Mouse (Mus musculus): ENCODE results near the gene Pipox. TPM values are rescaled to one million over a fixed set of nuclear protein-coding genes. Genes with fewer than 3 reads are reported as not detected.

The Pipox gene
- polyA plus RNA-seq, 1 experiment: not detected

GRCm38 (mm10) chr11:77913505-77913904, 19.6 kb upstream of the Pipox start:
- Histone ChIP-seq H3K4me1 (ENCODE audit: control insufficient read depth) (no peaks in the 10 kb centered on the region), H3K4me3 (replicated peaks) (no peak overlapping the region), H3K27me3 (ENCODE audit: control insufficient read depth) (peaks cover 64% of the 10 kb centered on the region), H3K36me3 (ENCODE audit: control insufficient read depth) (no peaks in the 10 kb centered on the region), H3K9me3 (ENCODE audit: control insufficient read depth, low read length) (no peaks in the 10 kb centered on the region)
- TF ChIP-seq GATA1 (IDR thresholded peaks at IDR 0.05; ENCODE audit: low read length) (no peak), TAL1 (IDR thresholded peaks at IDR 0.05; ENCODE audit: low read length) (no peak)

GRCm38 (mm10) chr11:77909776-77910175, 15.9 kb upstream of the Pipox start:
- Histone ChIP-seq H3K9me3 (ENCODE audit: control insufficient read depth, low read length) (no peaks in the 10 kb centered on the region), H3K27me3 (ENCODE audit: control insufficient read depth) (peaks cover 62% of the 10 kb centered on the region), H3K4me1 (ENCODE audit: control insufficient read depth) (no peaks in the 10 kb centered on the region), H3K4me3 (replicated peaks) (no peak overlapping the region), H3K36me3 (ENCODE audit: control insufficient read depth) (no peaks in the 10 kb centered on the region)
- TF ChIP-seq GATA1 (IDR thresholded peaks at IDR 0.05; ENCODE audit: low read length): no peak
- TF ChIP-seq TAL1 (IDR thresholded peaks at IDR 0.05; ENCODE audit: low read length): no peak

- Histone ChIP-seq H3K27me3 (ENCODE audit: control insufficient read depth) (peaks cover 58% of the 10 kb centered on the region), H3K36me3 (ENCODE audit: control insufficient read depth) (no peaks in the 10 kb centered on the region), H3K9me3 (ENCODE audit: control insufficient read depth, low read length) (no peaks in the 10 kb centered on the region), H3K4me1 (ENCODE audit: control insufficient read depth) (no peaks in the 10 kb centered on the region), H3K4me3 (replicated peaks) (no peak overlapping the region)
- no peak for TF ChIP-seq TAL1 (IDR thresholded peaks at IDR 0.05; ENCODE audit: low read length)
- no peak for TF ChIP-seq GATA1 (IDR thresholded peaks at IDR 0.05; ENCODE audit: low read length)
Measured at GRCm38 (mm10) chr11:77909376-77909775, 15.5 kb upstream of the Pipox start.

GRCm38 (mm10) chr11:77908468-77908867, 14.6 kb upstream of the Pipox start:
- no peak overlapping the region for H3K4me3 ChIP-seq (replicated peaks)
- no peak for TF ChIP-seq GATA1 (IDR thresholded peaks at IDR 0.05; ENCODE audit: low read length)
- TF ChIP-seq TAL1 (IDR thresholded peaks at IDR 0.05; ENCODE audit: low read length): no peak
- no peaks in the 10 kb centered on the region for H3K4me1 ChIP-seq (ENCODE audit: control insufficient read depth)
- no peaks in the 10 kb centered on the region for H3K36me3 ChIP-seq (ENCODE audit: control insufficient read depth)
- H3K9me3 ChIP-seq (ENCODE audit: control insufficient read depth, low read length): no peaks in the 10 kb centered on the region
- peaks cover 54% of the 10 kb centered on the region for H3K27me3 ChIP-seq (ENCODE audit: control insufficient read depth)

- H3K4me3 ChIP-seq (replicated peaks): no peak overlapping the region
- no peaks in the 10 kb centered on the region for H3K9me3 ChIP-seq (ENCODE audit: control insufficient read depth, low read length)
- no peaks in the 10 kb centered on the region for H3K36me3 ChIP-seq (ENCODE audit: control insufficient read depth)
- peaks cover 46% of the 10 kb centered on the region for H3K27me3 ChIP-seq (ENCODE audit: control insufficient read depth)
- no peaks in the 10 kb centered on the region for H3K4me1 ChIP-seq (ENCODE audit: control insufficient read depth)
- TF ChIP-seq TAL1 (IDR thresholded peaks at IDR 0.05; ENCODE audit: low read length): no peak
- no peak for TF ChIP-seq GATA1 (IDR thresholded peaks at IDR 0.05; ENCODE audit: low read length)
Measured at GRCm38 (mm10) chr11:77906747-77907174, 12.9 kb upstream of the Pipox start.

- Histone ChIP-seq H3K9me3 (ENCODE audit: control insufficient read depth, low read length) (no peaks in the 10 kb centered on the region), H3K4me3 (replicated peaks) (no peak overlapping the region), H3K36me3 (ENCODE audit: control insufficient read depth) (no peaks in the 10 kb centered on the region), H3K4me1 (ENCODE audit: control insufficient read depth) (no peaks in the 10 kb centered on the region), H3K27me3 (ENCODE audit: control insufficient read depth) (peaks cover 49% of the 10 kb centered on the region)
- no peak for TF ChIP-seq TAL1 (IDR thresholded peaks at IDR 0.05; ENCODE audit: low read length)
- TF ChIP-seq GATA1 (IDR thresholded peaks at IDR 0.05; ENCODE audit: low read length): no peak
Measured at GRCm38 (mm10) chr11:77906097-77906687, 12.3 kb upstream of the Pipox start.

GRCm38 (mm10) chr11:77904707-77905106, 10.8 kb upstream of the Pipox start:
- no peaks in the 10 kb centered on the region for H3K36me3 ChIP-seq (ENCODE audit: control insufficient read depth)
- H3K9me3 ChIP-seq (ENCODE audit: control insufficient read depth, low read length): no peaks in the 10 kb centered on the region
- TF ChIP-seq GATA1 (IDR thresholded peaks at IDR 0.05; ENCODE audit: low read length) (no peak), TAL1 (IDR thresholded peaks at IDR 0.05; ENCODE audit: low read length) (no peak)
- H3K4me1 ChIP-seq (ENCODE audit: control insufficient read depth): no peaks in the 10 kb centered on the region
- H3K4me3 ChIP-seq (replicated peaks): no peak overlapping the region
- H3K27me3 ChIP-seq (ENCODE audit: control insufficient read depth): peaks cover 49% of the 10 kb centered on the region

GRCm38 (mm10) chr11:77903761-77904160, 9.9 kb upstream of the Pipox start:
- Histone ChIP-seq H3K4me1 (ENCODE audit: control insufficient read depth) (no peaks in the 10 kb centered on the region), H3K27me3 (ENCODE audit: control insufficient read depth) (peaks cover 49% of the 10 kb centered on the region), H3K9me3 (ENCODE audit: control insufficient read depth, low read length) (no peaks in the 10 kb centered on the region), H3K4me3 (replicated peaks) (no peak overlapping the region), H3K36me3 (ENCODE audit: control insufficient read depth) (no peaks in the 10 kb centered on the region)
- TF ChIP-seq TAL1 (IDR thresholded peaks at IDR 0.05; ENCODE audit: low read length) (no peak), GATA1 (IDR thresholded peaks at IDR 0.05; ENCODE audit: low read length) (no peak)

GRCm38 (mm10) chr11:77901775-77902355, 8.0 kb upstream of the Pipox start:
- Histone ChIP-seq H3K9me3 (ENCODE audit: control insufficient read depth, low read length) (no peaks in the 10 kb centered on the region), H3K4me3 (replicated peaks) (no peak overlapping the region), H3K36me3 (ENCODE audit: control insufficient read depth) (no peaks in the 10 kb centered on the region), H3K27me3 (ENCODE audit: control insufficient read depth) (peaks cover 52% of the 10 kb centered on the region), H3K4me1 (ENCODE audit: control insufficient read depth) (no peaks in the 10 kb centered on the region)
- TF ChIP-seq GATA1 (IDR thresholded peaks at IDR 0.05; ENCODE audit: low read length): no peak
- no peak for TF ChIP-seq TAL1 (IDR thresholded peaks at IDR 0.05; ENCODE audit: low read length)
